Mouse (Mus musculus) brain, embryonic 14.5 days (tissue): Measurements from ENCODE around the gene Rap1gap2.

ENCODE experiments used
- CTCF ChIP-seq: fragments of 200-500 bp; IDR thresholded peaks from 2 replicates; pipeline ENCODE4 v1.5.1; 2012; ENCODE audit warnings: inconsistent platforms, mild to moderate bottlenecking, moderate library complexity, borderline replicate concordance; ENCODE audit not compliant: insufficient read depth, insufficient read length; ENCODE audit errors: extremely low read depth
- POLR2A ChIP-seq: fragments of 200-500 bp; IDR thresholded peaks from 2 replicates; pipeline ENCODE4 v1.6.1; 2012; ENCODE audit warnings: mild to moderate bottlenecking, inconsistent platforms, borderline replicate concordance; ENCODE audit not compliant: poor library complexity, insufficient read depth, insufficient read length, severe bottlenecking; ENCODE audit errors: extremely low read depth

- no peak for TF ChIP-seq CTCF
- no peak for TF ChIP-seq POLR2A
These were observed 231.4 kb downstream of the Rap1gap2 start for GRCm38 (mm10) chr11:74379166-74379873.
